Mouse (Mus musculus) layer of hippocampus, postnatal 10 days (tissue): ENCODE data around the gene Tpst2. TPM values are rescaled to one million over a fixed set of nuclear protein-coding genes. Genes with fewer than 3 reads are reported as not detected.

Experiments used
- DNase-seq, 2 experiments: peaks; one replicate each; pipeline ENCODE4 v3.0.0; 2021; ENCODE audit warnings: low spot score in 2 of 2
- total RNA-seq, 2 experiments: library from RNA; stranded (reverse); gene quantifications; 2 replicates each; pipeline ENCODE4 v1.2.3; 2021

The Tpst2 gene
- total RNA-seq, 2 experiments from 2014 or later: 34.0 to 38.9 TPM

GRCm38 (mm10) chr5:112254282-112254806, 22.1 kb upstream of the Tpst2 start:
- peak; percentile 59 to 75 for DNase-seq

GRCm38 (mm10) chr5:112255426-112255825, 21.1 kb upstream of the Tpst2 start, which contains the start of gene Crybb1:
Gene Crybb1 (plus strand): TSS chr5:112255815.
- DNase-seq: peak; percentile 62 to 77

GRCm38 (mm10) chr5:112256457-112256856, 20.0 kb upstream of the Tpst2 start:
- no peak for DNase-seq

- no peak for DNase-seq
These were observed 18.6 kb upstream of the Tpst2 start for GRCm38 (mm10) chr5:112257896-112258295.

- DNase-seq: no peak
These were observed 16.4 kb upstream of the Tpst2 start for GRCm38 (mm10) chr5:112259862-112260650.

- no peak for DNase-seq
These were observed 15.7 kb upstream of the Tpst2 start for GRCm38 (mm10) chr5:112260818-112261217.

GRCm38 (mm10) chr5:112264099-112264498, 12.4 kb upstream of the Tpst2 start:
- no peak for DNase-seq

GRCm38 (mm10) chr5:112265110-112265509, 11.4 kb upstream of the Tpst2 start:
- no peak for DNase-seq

- no peak for DNase-seq
These were observed 11.0 kb upstream of the Tpst2 start for GRCm38 (mm10) chr5:112265515-112265914.

- no peak for DNase-seq
These were observed 10.3 kb upstream of the Tpst2 start for GRCm38 (mm10) chr5:112266011-112266777.

- no peak for DNase-seq
These were observed 5.5 kb upstream of the Tpst2 start for GRCm38 (mm10) chr5:112270764-112271541.

- no peak for DNase-seq
These were observed 3.6 kb upstream of the Tpst2 start for GRCm38 (mm10) chr5:112272934-112273333.

GRCm38 (mm10) chr5:112273746-112274463, 2.6 kb upstream of the Tpst2 start:
- no peak for DNase-seq

GRCm38 (mm10) chr5:112275021-112275804, 1.3 kb upstream of the Tpst2 start:
- no peak for DNase-seq

GRCm38 (mm10) chr5:112276907-112277348, 437 bp downstream of the Tpst2 start:
- DNase-seq: no peak

GRCm38 (mm10) chr5:112277906-112278470, 1.5 kb downstream of the Tpst2 start:
- DNase-seq: no peak

GRCm38 (mm10) chr5:112279181-112280021, 2.9 kb downstream of the Tpst2 start:
- no peak for DNase-seq

GRCm38 (mm10) chr5:112280151-112280550, 3.7 kb downstream of the Tpst2 start:
- no peak for DNase-seq
